Mouse (Mus musculus) frontal cortex, postnatal 25 days (tissue): ENCODE data around the gene Gm826.

ENCODE experiments used
- DNase-seq, 2 experiments: peaks; one replicate each; pipeline ENCODE4 v3.0.0; 2022; ENCODE audit warnings: low spot score in 2 of 2

Gene Gm826

GRCm38 (mm10) chr2:160288538-160289151 lies 45.3 kb downstream of the Gm826 start:
- DNase-seq, result no peak

DNA sequence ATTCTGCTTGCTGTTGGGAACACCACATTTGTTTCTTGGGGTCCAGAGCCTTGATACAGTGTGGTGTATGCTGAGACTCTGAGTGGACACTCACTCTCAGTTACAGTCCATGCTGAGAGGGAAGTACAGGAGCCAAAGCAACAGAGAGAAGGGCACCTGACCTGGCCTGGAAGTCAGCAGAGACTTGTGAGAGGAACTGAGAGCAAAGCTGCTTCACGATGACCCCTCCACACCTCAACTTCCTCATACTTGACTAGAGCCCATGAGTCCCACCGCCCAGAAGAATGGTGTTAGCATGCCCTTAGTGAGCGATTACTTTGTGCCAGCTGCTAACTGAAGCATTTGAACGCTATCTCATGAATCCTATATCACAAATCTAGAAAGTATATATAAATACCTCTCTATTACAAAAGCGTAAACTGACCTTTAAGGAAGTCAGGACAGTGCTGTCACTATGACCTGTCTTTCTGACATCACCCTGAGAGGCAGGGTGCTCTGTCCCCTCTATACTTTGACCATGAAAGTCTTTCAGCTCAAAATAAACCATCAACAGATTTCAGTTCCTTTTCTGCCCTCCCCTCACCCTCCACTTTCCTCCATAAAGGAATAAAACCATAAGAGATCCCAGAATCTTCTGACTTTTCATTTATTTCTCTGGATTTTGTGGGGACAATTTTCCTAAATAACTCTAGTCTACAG lies 57.9 kb downstream of the Gm826 start:
- DNase-seq, result no peak

GRCm38 (mm10) chr2:160267828-160268453 lies 66.0 kb downstream of the Gm826 start:
- no peak for DNase-seq

DNA sequence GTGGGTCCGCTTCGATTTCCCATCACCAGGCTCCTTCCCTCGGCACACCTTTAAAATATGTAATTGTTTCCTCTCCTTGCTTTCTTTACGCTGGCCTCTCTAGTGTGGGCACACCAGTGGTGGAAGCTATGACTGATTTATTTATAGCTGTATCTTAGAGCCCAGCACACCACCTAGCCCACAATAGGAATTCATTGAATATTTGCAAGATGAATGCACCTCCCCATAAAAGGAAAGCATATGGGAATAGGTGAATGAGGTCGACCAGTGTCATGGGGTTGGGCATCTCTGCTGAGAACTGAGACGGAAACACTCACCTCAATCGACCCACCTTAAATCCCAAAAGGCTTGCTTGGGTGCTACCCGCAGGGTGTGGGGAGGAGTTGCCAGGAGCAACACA lies 70.1 kb downstream of the Gm826 start:
- DNase-seq, result no peak

- no peak for DNase-seq
These were observed 72.4 kb downstream of the Gm826 start for GRCm38 (mm10) chr2:160261538-160261937.
